Mouse (Mus musculus) midbrain, embryonic 13.5 days (tissue): ENCODE measurements around the gene Upf2. TPM values are rescaled to one million over a fixed set of nuclear protein-coding genes. Genes with fewer than 3 reads are reported as not detected.

Experiments used
- ATAC-seq: fragments of 200-750 bp; cut with Nextera tagmentation; 2 replicates; pipeline ENCODE4 v1.8.0; 2017; ENCODE audit warnings: mild to moderate bottlenecking, moderate TSS enrichment, moderate library complexity
- H3K27ac ChIP-seq: fragments of 300-500 bp; sonication (generic); 2 replicates; pipeline ENCODE4 v1.5.1; 2015; ENCODE audit warnings: inconsistent platforms, mild to moderate bottlenecking, moderate library complexity
- H3K27me3 ChIP-seq: fragments of 300-500 bp; sonication (generic); 2 replicates; pipeline ENCODE4 v1.6.1; 2015; ENCODE audit warnings: mild to moderate bottlenecking, inconsistent platforms
- H3K36me3 ChIP-seq: fragments of 300-500 bp; sonication (generic); 2 replicates; pipeline ENCODE4 v1.6.1; 2015; ENCODE audit warnings: mild to moderate bottlenecking, inconsistent platforms
- H3K4me1 ChIP-seq: fragments of 300-500 bp; sonication (generic); replicated peaks from 2 replicates; pipeline ENCODE4 v1.6.1; 2015; ENCODE audit warnings: inconsistent platforms
- H3K4me2 ChIP-seq: fragments of 300-500 bp; sonication (generic); replicated peaks from 2 replicates; pipeline ENCODE4 v1.6.1; 2015; ENCODE audit warnings: moderate library complexity, mild to moderate bottlenecking, inconsistent platforms
- H3K4me3 ChIP-seq: fragments of 300-500 bp; sonication (generic); replicated peaks from 2 replicates; pipeline ENCODE4 v1.5.1; 2015; ENCODE audit warnings: mild to moderate bottlenecking, inconsistent platforms
- H3K9ac ChIP-seq: fragments of 300-500 bp; sonication (generic); replicated peaks from 2 replicates; pipeline ENCODE4 v1.6.1; 2015; ENCODE audit warnings: mild to moderate bottlenecking, inconsistent platforms
- H3K9me3 ChIP-seq: fragments of 300-500 bp; sonication (generic); 2 replicates; pipeline ENCODE4 v1.6.1; 2016; ENCODE audit warnings: mild to moderate bottlenecking, inconsistent platforms
- WGBS: fragments of 180-500 bp; shearing (Covaris S2); methylation state at CpG from one replicate; pipeline ENCODE4 v1.1.7; 2015; 5-methylcytosine and 5-hydroxymethylcytosine counted together
- polyA plus RNA-seq: library from polyadenylated mRNA; unstranded; fragments of >200 nt; fragmentation: Nextera tagmentation; extraction: Ambion mirVana; gene quantifications from 2 replicates; pipeline ENCODE4 v1.2.1, GENCODE M21; 2015

Upf2 gene
- 10.4 and 10.7 TPM in 2 replicates for polyA plus RNA-seq

GRCm38 (mm10) chr2:5950766-5951595 is at the start of gene Upf2:
Upf2 (plus strand) TSS chr2:5951469.
- no peaks in the 10 kb centered on the region for H3K9me3 ChIP-seq
- peak; percentile 95 for ATAC-seq

DNA sequence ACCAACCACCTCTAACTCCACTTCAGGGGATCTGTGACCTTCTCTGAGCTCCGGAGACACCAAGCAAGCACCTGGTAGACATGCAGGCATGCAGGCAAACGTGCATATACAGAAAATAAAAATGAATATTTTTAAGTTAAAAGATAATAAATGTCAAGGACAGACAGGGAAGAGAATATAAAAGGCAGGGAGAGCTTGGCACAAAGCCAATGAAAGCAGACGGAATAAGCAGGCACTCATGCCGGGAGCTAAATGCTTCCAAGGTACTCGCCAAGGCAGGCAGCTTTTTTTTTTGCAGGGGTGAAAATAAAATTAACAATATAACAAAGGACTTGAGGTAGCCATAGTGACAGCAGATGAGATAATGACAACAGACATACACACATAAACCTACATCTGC is 45.2 kb upstream of the Upf2 start:
- Histone ChIP-seq H3K36me3 (peaks cover 30% of the 10 kb centered on the region), H3K27me3 (no peaks in the 10 kb centered on the region), H3K4me3 (no peak overlapping the region), H3K9me3 (no peaks in the 10 kb centered on the region), H3K9ac (no peak overlapping the region), H3K4me1 (no peaks in the 10 kb centered on the region), H3K27ac (no peak overlapping the region), H3K4me2 (no peak overlapping the region)
- 55% methylated on average over 5 of the region's 5 CpGs for WGBS
- ATAC-seq: no peak

More at GRCm38 (mm10) chr2:5950766-5951595, at the start of gene Upf2:
- Histone ChIP-seq H3K27ac (peak within 1 kb of the TSS; percentile 79), H3K36me3 (no peaks in the 10 kb centered on the region), H3K4me3 (peak within 1 kb of the TSS; percentile 76), H3K27me3 (no peaks in the 10 kb centered on the region), H3K4me2 (peak within 1 kb of the TSS; percentile 93), H3K9ac (peak within 1 kb of the TSS; percentile 92), H3K4me1 (peaks cover 17% of the 10 kb centered on the region)
- 1% methylated on average over 47 of the region's 54 CpGs for WGBS

- H3K36me3 ChIP-seq: peaks cover 29% of the 10 kb centered on the region
- ATAC-seq: no peak
- WGBS: 51% methylated on average over 3 of the region's 3 CpGs
- H3K4me3 ChIP-seq: no peak overlapping the region
- no peaks in the 10 kb centered on the region for H3K9me3 ChIP-seq
- H3K4me1 ChIP-seq: no peaks in the 10 kb centered on the region
- H3K9ac ChIP-seq: no peak overlapping the region
- no peaks in the 10 kb centered on the region for H3K27me3 ChIP-seq
- no peak overlapping the region for H3K4me2 ChIP-seq
- no peak overlapping the region for H3K27ac ChIP-seq
Observed at GRCm38 (mm10) chr2:5906625-5907024, 44.6 kb upstream of the Upf2 start.

DNA sequence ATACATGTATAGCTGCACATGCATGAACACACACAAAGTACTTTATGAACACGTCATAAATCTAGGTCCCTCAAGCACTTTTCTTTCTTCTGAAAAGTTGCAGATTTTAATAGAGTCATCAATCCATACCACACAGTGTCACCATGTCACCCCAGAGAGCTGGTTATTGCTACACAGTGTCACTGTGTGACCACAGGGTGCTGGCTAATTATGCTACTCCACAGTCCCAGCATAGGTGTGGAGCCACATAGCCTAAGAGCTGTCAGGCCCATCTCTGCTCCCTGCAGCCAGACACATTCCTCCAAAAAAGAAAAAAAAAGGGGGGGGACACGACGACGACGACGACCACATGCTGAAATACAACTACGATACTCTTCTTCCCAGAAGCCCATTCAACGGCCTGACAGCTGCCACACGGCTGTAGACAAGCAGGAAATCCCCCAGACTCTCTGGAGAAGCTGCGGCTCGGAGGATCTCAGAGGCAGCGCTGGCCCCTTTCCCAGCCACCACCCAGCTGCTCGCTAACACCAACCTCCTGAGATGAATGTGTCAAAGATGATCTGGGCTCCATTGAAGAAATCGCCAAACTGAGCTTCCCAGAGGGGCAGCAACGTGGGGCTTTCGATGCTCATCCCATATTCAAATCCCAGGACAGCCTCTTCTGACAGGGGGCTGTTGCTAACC is 39.8 kb upstream of the Upf2 start:
- peak; percentile 58; the same call in 1 of the 2 replicates for ATAC-seq
- no peaks in the 10 kb centered on the region for H3K27me3 ChIP-seq
- WGBS: 48% methylated on average over 16 of the region's 16 CpGs
- no peak overlapping the region for H3K9ac ChIP-seq
- H3K4me2 ChIP-seq: no peak overlapping the region
- no peaks in the 10 kb centered on the region for H3K9me3 ChIP-seq
- H3K27ac ChIP-seq: no peak overlapping the region
- H3K36me3 ChIP-seq: peaks cover 18% of the 10 kb centered on the region
- H3K4me3 ChIP-seq: no peak overlapping the region
- no peaks in the 10 kb centered on the region for H3K4me1 ChIP-seq

DNA sequence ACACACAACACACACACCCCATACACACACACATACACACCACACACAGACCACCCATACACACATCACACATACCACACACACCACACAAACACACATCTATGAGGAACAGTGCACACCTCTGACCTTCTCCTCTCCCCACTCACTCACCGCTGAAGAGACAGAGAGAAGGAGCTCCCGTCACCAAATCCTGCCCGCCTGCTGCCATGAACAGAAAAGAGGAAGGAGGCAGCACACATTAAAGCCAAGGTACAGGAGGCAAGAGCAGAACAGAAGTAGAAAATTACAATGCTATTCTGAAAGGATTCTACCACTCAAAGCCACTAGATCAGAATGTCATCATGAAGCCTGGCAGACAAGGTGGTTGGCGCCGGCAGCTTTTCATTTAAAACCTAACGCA is 28.4 kb upstream of the Upf2 start:
- ATAC-seq: no peak
- no peaks in the 10 kb centered on the region for H3K27me3 ChIP-seq
- H3K27ac ChIP-seq: no peak overlapping the region
- peaks cover 31% of the 10 kb centered on the region for H3K36me3 ChIP-seq
- H3K9ac ChIP-seq: no peak overlapping the region
- no peak overlapping the region for H3K4me2 ChIP-seq
- no peaks in the 10 kb centered on the region for H3K4me1 ChIP-seq
- H3K4me3 ChIP-seq: no peak overlapping the region
- H3K9me3 ChIP-seq: no peaks in the 10 kb centered on the region
- WGBS: 96% methylated on average over 6 of the region's 6 CpGs

DNA sequence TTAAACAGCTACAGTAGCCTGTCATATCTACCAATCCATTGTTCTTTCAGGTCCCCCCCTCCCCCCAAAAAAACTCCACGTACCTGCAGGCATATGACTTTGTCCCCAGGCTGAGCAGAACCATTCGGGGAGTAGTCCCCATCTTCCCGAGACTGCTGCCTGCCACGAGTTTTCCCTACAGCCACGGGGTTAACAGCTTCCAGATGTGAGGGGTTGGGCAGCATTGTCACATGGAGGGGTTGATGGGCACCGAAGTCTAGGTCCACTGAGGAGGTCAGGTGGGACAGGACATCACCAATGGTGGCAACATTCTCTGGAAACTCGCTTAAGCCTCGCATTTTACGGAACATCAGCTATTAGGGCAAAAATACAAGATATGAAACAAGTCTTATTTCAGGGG is 27.5 kb upstream of the Upf2 start:
- no peaks in the 10 kb centered on the region for H3K27me3 ChIP-seq
- H3K9me3 ChIP-seq: no peaks in the 10 kb centered on the region
- no peak overlapping the region for H3K27ac ChIP-seq
- H3K9ac ChIP-seq: no peak overlapping the region
- no peak overlapping the region for H3K4me3 ChIP-seq
- H3K36me3 ChIP-seq: peaks cover 32% of the 10 kb centered on the region
- H3K4me1 ChIP-seq: no peaks in the 10 kb centered on the region
- WGBS: 89% methylated on average over 9 of the region's 9 CpGs
- H3K4me2 ChIP-seq: no peak overlapping the region
- no peak for ATAC-seq

- no peak overlapping the region for H3K9ac ChIP-seq
- H3K9me3 ChIP-seq: no peaks in the 10 kb centered on the region
- WGBS: 92% methylated on average over 5 of the region's 5 CpGs
- no peak for ATAC-seq
- H3K4me2 ChIP-seq: no peak overlapping the region
- H3K4me3 ChIP-seq: no peak overlapping the region
- H3K27ac ChIP-seq: no peak overlapping the region
- no peaks in the 10 kb centered on the region for H3K27me3 ChIP-seq
- H3K36me3 ChIP-seq: peaks cover 29% of the 10 kb centered on the region
- H3K4me1 ChIP-seq: no peaks in the 10 kb centered on the region
Observed at GRCm38 (mm10) chr2:5927481-5927880, 23.8 kb upstream of the Upf2 start.

DNA sequence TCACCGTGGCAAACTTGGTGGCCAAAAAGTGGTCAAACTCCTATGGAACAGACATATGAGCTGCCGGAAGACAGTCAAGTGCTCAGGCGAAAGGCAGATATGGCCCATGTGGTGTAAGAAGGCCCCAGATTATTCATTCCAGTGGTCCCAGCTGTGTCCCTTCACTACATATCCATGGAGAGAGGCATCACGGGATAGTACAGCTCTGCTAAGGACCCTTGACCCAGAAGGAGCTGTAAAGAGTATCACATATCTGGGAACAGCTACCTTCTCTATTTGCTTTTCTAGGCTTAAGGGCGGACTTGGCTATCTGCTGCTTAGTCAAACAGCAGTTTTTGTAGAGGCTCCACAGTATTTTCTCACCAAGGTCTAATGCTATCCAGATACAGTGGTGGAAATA is 21.5 kb upstream of the Upf2 start:
- 90% methylated on average over 5 of the region's 5 CpGs for WGBS
- Histone ChIP-seq H3K36me3 (peaks cover 29% of the 10 kb centered on the region), H3K4me1 (no peaks in the 10 kb centered on the region), H3K27me3 (no peaks in the 10 kb centered on the region), H3K4me3 (no peak overlapping the region), H3K9ac (no peak overlapping the region), H3K4me2 (no peak overlapping the region), H3K27ac (no peak overlapping the region), H3K9me3 (no peaks in the 10 kb centered on the region)
- no peak for ATAC-seq

- no peak for ATAC-seq
- H3K36me3 ChIP-seq: peaks cover 29% of the 10 kb centered on the region
- H3K4me2 ChIP-seq: no peak overlapping the region
- no peak overlapping the region for H3K27ac ChIP-seq
- H3K4me1 ChIP-seq: no peaks in the 10 kb centered on the region
- no peak overlapping the region for H3K4me3 ChIP-seq
- no peaks in the 10 kb centered on the region for H3K27me3 ChIP-seq
- H3K9me3 ChIP-seq: no peaks in the 10 kb centered on the region
- no peak overlapping the region for H3K9ac ChIP-seq
- WGBS: 87% methylated on average over 18 of the region's 18 CpGs
Observed at GRCm38 (mm10) chr2:5930291-5931054, 20.8 kb upstream of the Upf2 start.

- no peak overlapping the region for H3K4me2 ChIP-seq
- H3K36me3 ChIP-seq: peaks cover 29% of the 10 kb centered on the region
- 92% methylated on average over 5 of the region's 5 CpGs for WGBS
- no peak overlapping the region for H3K9ac ChIP-seq
- no peak overlapping the region for H3K4me3 ChIP-seq
- ATAC-seq: no peak
- H3K27me3 ChIP-seq: no peaks in the 10 kb centered on the region
- no peak overlapping the region for H3K27ac ChIP-seq
- H3K4me1 ChIP-seq: no peaks in the 10 kb centered on the region
- H3K9me3 ChIP-seq: no peaks in the 10 kb centered on the region
Observed at GRCm38 (mm10) chr2:5931938-5932337, 19.3 kb upstream of the Upf2 start.

GRCm38 (mm10) chr2:5934936-5935335 is 16.3 kb upstream of the Upf2 start:
- no peaks in the 10 kb centered on the region for H3K27me3 ChIP-seq
- no peak overlapping the region for H3K27ac ChIP-seq
- H3K4me3 ChIP-seq: no peak overlapping the region
- ATAC-seq: no peak
- H3K9ac ChIP-seq: no peak overlapping the region
- H3K4me1 ChIP-seq: no peaks in the 10 kb centered on the region
- peaks cover 13% of the 10 kb centered on the region for H3K36me3 ChIP-seq
- H3K4me2 ChIP-seq: no peak overlapping the region
- H3K9me3 ChIP-seq: no peaks in the 10 kb centered on the region
- 95% methylated on average over 3 of the region's 3 CpGs for WGBS

GRCm38 (mm10) chr2:5936068-5936467 is 15.2 kb upstream of the Upf2 start:
- 80% methylated on average over 6 of the region's 6 CpGs for WGBS
- ATAC-seq: no peak
- no peak overlapping the region for H3K27ac ChIP-seq
- H3K9ac ChIP-seq: no peak overlapping the region
- peaks cover 1% of the 10 kb centered on the region; the same call in 1 of the 2 replicates for H3K36me3 ChIP-seq
- H3K9me3 ChIP-seq: no peaks in the 10 kb centered on the region
- no peak overlapping the region for H3K4me2 ChIP-seq
- H3K4me3 ChIP-seq: no peak overlapping the region
- H3K4me1 ChIP-seq: no peaks in the 10 kb centered on the region
- H3K27me3 ChIP-seq: no peaks in the 10 kb centered on the region
